Mouse (Mus musculus): ENCODE results near the gene Ing2. TPM values are rescaled to one million over a fixed set of nuclear protein-coding genes. Genes with fewer than 3 reads are reported as not detected.

Gene Ing2
- polyA plus RNA-seq, 1 experiment from 2014 or later: 15.9 TPM

- Histone ChIP-seq H3K9ac (no peak overlapping the region), H3K4me2 (replicated peaks) (no peak overlapping the region), H3K27me3 (no peaks in the 10 kb centered on the region), H3K9me3 (replicated peaks) (no peaks in the 10 kb centered on the region), H3K27ac (no peak overlapping the region), H3K4me1 (peaks cover 3% of the 10 kb centered on the region; the same call in 1 of the 2 replicates), H3K4me3 (no peak overlapping the region), H3K36me3 (no peaks in the 10 kb centered on the region)
- WGBS: 70% methylated on average over 4 of the region's 4 CpGs
- ATAC-seq (ENCODE audit: low FRiP score): no peak
These were observed 38.2 kb downstream of the Ing2 start for GRCm38 (mm10) chr8:47637152-47637551.

DNA sequence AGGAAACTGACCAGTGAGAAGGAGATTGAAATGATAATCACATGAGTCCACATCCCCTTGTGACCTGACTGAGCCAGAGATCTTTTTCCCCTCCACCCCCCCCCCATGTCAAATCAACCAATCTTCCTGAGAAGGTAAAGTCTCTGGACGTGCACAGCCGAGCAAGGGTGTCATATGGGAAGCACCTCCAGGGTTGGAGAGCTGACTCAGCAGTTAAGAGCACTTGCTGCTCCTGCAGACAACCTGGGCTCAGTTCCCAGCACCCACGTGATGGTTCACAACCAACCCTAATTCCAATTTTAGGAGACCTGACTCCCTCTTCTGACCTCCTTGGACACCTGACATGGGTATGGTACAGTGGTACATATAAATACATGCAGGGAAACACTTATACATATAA is 39.3 kb downstream of the Ing2 start:
- Histone ChIP-seq H3K4me2 (replicated peaks) (no peak overlapping the region), H3K4me3 (no peak overlapping the region), H3K27ac (no peak overlapping the region), H3K9ac (no peak overlapping the region), H3K36me3 (no peaks in the 10 kb centered on the region), H3K4me1 (peaks cover 3% of the 10 kb centered on the region; the same call in 1 of the 2 replicates), H3K9me3 (replicated peaks) (0 out of 2 replicates have a peak, but pooled peaks cover 6% of the 10 kb centered on the region), H3K27me3 (no peaks in the 10 kb centered on the region)
- WGBS: 67% methylated on average over 3 of the region's 3 CpGs
- no peak for ATAC-seq (ENCODE audit: low FRiP score)

GRCm38 (mm10) chr8:47634791-47635341 is 40.5 kb downstream of the Ing2 start:
- Histone ChIP-seq H3K36me3 (no peaks in the 10 kb centered on the region), H3K4me1 (peaks cover 3% of the 10 kb centered on the region; the same call in 1 of the 2 replicates), H3K4me3 (no peak overlapping the region), H3K27ac (no peak overlapping the region), H3K9me3 (replicated peaks) (peaks cover 15% of the 10 kb centered on the region), H3K27me3 (no peaks in the 10 kb centered on the region), H3K4me2 (replicated peaks) (0 out of 2 replicates have a peak overlapping the region, but pooled peaks have one; percentile 8), H3K9ac (no peak overlapping the region)
- ATAC-seq (ENCODE audit: low FRiP score): no peak
- 41% methylated on average over 10 of the region's 10 CpGs for WGBS

DNA sequence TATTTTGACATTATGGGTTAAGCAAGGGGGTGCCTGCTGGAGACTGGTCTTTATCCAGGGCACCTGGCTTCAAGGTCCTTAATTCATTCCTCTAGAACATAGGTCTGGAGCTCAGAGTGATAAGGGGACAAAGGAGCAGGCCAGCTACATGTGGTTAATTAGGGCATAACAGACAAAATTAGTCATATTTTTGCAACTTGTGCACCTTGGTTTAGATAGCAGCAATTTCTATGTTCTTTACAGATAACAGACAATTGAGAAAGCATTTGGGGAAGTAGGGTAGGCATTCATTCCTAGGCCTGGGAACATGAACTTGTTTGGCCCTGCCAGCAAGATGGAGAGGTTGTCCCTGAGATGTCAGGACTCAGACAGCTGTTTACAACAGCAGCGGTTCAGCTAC is 54.2 kb downstream of the Ing2 start:
- no peak for ATAC-seq (ENCODE audit: low FRiP score)
- Histone ChIP-seq H3K36me3 (no peaks in the 10 kb centered on the region), H3K4me1 (no peaks in the 10 kb centered on the region), H3K27me3 (no peaks in the 10 kb centered on the region), H3K27ac (no peak overlapping the region), H3K9ac (no peak overlapping the region), H3K4me3 (no peak overlapping the region), H3K9me3 (replicated peaks) (peaks cover 7% of the 10 kb centered on the region; the same call in 1 of the 2 replicates), H3K4me2 (replicated peaks) (no peak overlapping the region)
- WGBS: 96% methylated on average over 1 of the region's 1 CpGs

Other genes starting within 250 kb of the Ing2 start
- gene Stox2, start 229.2 kb downstream of the Ing2 start, polyA plus RNA-seq (2016; fragmentation: Nextera tagmentation; extraction: Ambion mirVana): 40.2 and 41.2 TPM in 2 replicates
- 47.5 and 50.1 TPM in 2 replicates for gene Trappc11, start 142.1 kb downstream of the Ing2 start, polyA plus RNA-seq (2016; fragmentation: Nextera tagmentation; extraction: Ambion mirVana)
- gene Rwdd4a, start 141.9 kb downstream of the Ing2 start, polyA plus RNA-seq (2016; fragmentation: Nextera tagmentation; extraction: Ambion mirVana): 43.3 and 45.6 TPM in 2 replicates
- 47.6 and 48.7 TPM in 2 replicates for gene Cdkn2aip, start 38.4 kb upstream of the Ing2 start, polyA plus RNA-seq (2016; fragmentation: Nextera tagmentation; extraction: Ambion mirVana)
- gene Cldn24, start 146.6 kb upstream of the Ing2 start, polyA plus RNA-seq (2016; fragmentation: Nextera tagmentation; extraction: Ambion mirVana): 0.40 TPM in 1 of 2 replicates, not detected in the other
- gene Cldn22, start 148.9 kb upstream of the Ing2 start, polyA plus RNA-seq (2016; fragmentation: Nextera tagmentation; extraction: Ambion mirVana): not detected in 2 replicates

All from hindbrain, embryonic 12.5 days (tissue).